Mouse (Mus musculus) fat pad, adult 2 months (tissue): ENCODE measurements around the gene Laptm4a.
"Not testable (repeated sequence)": the region's sequence is repeated elsewhere in the genome, so short reads cannot be mapped to it uniquely, and the experiment has no call there.

Source experiments
- DNase-seq: peaks from one replicate; pipeline ENCODE4 v3.0.0-alpha.2; 2011; ENCODE audit warnings: low read depth, low spot score; ENCODE audit errors: extremely low read depth

Laptm4a gene

DNA sequence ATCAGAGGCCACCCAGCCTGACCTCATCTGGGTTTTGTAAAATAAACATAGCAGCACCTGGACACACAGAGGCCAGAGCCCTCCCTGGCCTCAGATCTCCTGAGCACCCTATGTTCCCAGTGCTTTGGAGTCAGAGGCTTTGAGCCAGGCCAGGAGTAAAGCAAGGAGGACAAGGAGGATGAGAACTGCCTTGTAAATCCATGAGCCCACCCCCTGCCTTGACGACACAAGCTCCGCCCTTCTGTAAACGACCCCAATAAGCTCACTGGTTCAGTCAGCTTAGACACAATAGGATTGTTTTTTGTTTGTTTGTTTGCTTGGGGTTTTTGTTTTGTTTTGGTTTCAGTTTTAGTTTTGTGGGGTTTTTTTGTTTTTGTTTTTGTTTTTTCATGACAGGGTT is 19.0 kb upstream of the Laptm4a start:
- no peak for DNase-seq

DNA sequence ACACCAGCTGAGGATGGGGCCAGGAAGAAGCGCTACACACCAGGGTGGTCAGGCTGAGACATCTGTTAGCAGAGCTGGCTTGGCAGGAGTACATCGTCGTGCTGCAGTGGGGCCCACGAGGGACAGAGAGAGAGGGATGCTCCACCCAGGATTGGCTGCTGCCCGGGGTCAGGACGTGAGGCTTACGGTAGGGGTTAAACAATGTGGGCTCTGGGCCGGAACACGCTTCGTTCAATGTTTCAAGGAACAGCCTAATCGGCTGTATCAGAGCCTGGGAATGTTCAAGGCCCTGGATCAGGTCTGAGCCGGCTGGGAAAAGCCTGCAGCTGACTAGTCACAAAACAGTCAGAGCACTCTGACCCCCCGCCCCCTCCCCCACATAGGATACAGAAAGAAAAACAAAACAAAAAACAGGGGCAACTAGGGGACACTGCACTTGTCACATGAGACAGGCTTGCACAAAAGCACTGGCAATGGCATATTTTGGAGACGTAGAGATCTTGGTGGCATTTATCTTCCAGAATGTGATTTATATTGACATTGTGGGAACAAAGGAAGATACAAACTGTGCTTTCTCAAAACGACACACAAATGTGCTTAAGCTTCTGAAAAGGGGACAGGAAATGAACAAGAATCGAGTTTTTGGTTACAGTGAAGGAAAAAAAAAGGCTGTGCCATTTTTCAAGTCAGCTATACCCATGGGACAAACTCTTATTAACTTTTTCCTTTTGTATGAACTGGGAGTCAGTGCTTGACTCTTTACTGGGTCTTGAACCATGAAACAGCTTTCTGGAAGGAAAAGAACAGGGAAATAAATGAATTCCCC is 8.4 kb upstream of the Laptm4a start:
- no peak for DNase-seq

DNA sequence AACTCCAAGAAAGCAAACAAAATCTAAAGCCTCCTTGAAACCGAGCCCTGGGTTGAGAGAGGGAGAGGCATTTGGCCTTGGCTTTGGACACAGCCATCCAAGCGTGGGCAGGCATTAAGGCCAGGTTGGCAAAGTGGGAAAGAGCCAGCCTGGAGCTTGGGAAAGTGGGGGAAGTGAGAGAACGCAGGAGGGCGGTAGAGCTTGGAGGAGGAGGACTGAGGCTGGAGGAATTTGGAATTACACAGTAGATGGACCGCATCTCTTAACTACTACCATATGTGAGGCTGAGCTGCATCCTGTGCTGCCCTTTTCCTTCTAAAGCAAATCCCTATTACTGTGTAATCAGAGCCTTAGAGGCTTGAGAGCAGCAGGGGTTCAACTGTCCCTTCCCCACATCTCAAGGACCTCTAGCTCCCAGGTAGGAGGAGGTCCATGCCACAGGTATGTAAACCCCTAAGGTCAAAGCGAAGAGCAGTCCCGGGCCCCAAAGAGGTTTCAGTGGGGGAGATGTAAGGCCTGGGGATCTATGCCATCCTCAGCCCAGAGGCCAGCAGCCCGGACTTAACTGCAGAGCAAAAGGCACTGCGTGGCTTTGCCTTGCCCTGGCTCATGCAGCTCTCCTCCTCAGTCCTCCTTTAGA is 7.6 kb upstream of the Laptm4a start:
- DNase-seq: peak; percentile 65

DNA sequence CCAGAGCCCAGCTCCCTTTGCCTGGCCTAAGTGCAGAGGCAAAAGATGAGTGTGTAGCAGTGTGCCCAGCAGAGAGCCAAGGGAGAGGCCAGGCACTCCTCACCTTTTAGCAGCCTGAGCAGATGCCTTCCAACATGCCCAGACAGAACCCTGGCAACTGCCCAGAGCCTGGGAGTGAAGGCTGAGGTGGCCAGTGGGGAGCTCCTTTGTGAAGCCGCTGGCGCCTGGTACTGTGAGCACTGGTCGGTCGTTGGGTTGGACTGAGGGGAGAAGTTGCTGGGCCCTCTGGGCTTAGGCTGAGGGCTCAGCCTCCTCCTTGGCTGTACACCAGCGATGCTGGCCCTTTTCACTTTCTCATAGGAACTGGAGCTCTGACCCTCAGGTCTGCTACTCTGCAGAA is 5.1 kb upstream of the Laptm4a start:
- peak; percentile 50 for DNase-seq

DNA sequence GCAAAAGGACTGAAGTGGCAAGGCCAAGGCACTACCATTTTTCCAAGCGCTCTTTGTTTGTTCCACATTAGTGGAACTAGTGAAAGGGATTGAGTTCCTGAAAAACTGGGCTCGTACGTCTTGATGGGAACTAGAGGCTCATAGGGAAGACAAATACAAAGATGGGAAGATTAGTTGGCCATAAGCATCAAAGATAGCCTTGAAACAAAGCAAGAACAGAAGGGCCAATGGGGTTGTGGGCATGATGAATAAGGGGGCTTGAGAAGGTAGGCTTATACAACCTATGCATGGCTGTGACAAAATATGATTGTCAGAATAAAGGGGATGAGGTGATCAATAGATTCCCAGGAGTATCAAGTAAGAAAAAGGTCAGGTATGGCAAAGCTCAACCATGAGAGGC is 2.2 kb upstream of the Laptm4a start:
- no peak for DNase-seq

DNA sequence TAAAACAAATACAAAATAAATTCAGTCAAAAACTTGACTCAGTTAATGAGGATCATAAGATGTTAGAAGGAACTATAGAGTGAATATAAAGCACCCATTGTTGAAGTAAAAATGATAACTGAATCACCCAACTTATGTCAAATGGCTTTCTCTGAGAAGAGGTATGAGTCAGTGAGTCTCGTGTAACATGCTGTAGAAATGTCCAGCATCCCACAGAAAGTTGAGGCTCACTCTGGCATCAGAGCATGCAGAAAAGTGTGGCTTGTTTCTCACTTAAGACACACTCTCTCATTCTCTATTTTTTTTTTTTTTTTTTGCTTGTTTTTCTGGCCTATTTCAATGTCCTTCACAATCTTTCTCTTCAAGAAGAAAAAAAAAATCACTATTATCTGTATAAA is 469 bp upstream of the Laptm4a start:
- no peak for DNase-seq

DNA sequence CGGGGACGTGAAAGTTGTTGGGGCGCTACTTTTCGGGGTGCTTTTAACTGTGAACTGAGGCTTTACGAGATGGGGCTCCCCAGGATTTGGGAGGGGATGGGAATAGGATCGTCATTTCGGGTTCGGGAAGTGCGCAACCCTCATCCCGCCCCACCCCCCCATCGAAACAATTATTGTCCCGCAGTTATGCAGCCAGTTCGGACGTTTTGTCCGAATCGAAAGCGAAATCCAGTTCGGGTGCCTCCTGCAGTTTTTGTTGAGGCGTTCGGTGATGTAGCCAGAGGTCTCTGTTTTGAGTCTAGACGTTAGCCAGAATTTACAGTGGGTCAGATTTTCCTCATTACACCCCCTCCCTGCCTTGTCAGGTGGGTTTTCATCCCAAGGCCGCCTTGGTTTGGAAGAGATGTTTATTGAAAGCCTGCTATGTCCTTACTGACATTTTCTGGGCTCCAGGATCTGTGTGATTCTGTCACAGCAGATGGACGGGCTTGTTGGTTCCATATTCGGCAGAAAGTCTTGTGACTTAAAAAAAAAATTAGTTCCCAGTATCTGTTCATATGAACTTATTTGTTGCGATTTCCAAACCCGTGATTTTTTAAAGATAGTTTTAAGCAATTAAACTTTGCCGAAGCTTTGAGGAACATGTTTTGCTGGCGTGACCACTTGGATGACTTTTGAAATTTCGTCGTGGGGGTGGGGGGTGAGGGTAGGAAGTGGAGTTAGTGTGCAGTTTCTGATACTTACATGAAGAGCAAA is 1.1 kb downstream of the Laptm4a start:
- no peak for DNase-seq

DNA sequence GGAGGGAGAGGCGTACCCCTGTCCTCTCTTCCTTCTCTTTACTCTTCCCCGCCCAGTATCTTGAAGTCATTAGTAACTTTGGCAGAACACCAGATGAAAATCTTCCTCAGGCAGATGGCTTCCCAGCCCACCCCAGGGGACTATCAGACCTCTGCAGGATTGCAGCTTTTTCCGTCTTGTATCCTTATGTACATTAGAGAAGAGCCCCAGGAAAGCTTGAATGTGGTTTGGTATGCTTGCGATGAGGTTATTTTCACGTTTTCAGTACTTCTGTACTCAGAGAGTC is 1.6 kb downstream of the Laptm4a start:
- DNase-seq: no peak

DNA sequence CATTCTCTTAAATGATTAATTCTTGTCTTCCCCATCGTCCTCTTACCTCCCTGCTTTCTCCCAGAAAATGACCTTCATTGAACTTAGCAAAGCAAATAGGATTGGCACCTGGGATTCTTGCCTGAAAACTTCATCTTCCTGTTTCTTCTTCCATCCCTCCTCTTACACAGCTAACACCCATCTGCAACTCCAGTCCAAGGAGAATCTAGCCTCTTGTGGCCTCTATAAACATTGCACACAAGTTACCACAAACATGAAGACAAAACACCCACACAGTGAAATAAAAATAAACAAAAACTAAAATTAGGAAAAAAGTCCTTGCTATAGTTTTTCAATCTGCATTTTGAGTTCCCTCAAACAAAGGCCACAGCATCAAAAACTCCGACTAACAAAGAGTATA is 2.1 kb downstream of the Laptm4a start:
- DNase-seq: no peak

DNA sequence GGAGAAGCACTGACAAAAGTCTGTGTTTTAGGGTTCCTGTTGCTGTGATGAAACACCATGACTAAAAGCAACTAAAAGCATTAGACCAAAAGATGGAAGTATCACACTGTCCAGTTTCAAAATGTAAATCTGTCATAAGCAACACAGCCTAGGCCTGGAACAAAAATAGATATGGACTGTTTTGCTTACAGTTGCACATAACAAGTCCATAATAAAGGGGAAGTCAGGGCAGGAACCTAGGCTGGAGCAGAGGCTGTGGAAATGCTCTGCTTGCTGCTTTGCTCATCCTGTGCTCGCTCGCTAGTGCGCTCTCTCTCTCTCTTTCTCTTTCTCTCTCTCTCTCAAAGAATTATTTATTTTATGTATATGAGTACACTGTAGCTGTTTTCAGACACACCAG is 6.2 kb downstream of the Laptm4a start:
- DNase-seq: no peak

DNA sequence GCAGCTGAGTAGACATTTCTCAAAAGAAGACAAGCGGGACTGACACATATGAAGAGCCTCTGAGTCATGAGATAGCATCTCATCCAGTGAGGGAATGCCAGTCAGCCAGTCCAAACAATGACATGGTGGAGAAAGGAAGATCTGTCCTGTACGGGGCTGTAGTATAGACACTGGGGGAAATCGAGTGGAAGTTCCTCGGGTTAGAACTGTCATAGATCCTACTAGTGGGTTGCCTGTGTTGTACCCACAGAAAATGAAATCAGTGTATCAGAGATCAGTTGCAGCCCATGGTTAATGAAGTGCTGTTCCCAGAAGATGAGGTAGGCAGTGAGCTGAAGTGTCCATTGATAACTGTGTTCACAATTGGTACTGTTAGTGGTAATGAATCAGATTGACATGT is 7.3 kb downstream of the Laptm4a start:
- no peak for DNase-seq

DNA sequence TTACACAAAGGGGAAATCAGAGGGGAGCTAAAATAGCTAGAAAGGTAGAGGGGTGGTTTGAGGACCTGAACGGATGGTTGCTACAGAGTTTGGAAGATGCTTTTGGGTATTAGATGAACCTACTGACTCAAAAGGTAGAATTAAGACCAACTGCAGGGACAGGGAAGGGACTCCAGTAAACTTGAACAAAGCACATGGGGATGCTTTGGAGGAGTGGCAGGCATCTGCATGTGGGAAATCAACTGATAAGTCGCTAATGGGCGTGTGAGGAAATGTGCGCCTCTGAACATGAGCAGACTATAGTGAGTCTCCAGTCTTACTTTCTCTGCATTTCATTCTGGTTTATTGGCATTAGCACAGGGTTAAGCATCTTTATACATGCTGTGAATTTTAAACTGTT is 9.6 kb downstream of the Laptm4a start:
- no peak for DNase-seq

DNA sequence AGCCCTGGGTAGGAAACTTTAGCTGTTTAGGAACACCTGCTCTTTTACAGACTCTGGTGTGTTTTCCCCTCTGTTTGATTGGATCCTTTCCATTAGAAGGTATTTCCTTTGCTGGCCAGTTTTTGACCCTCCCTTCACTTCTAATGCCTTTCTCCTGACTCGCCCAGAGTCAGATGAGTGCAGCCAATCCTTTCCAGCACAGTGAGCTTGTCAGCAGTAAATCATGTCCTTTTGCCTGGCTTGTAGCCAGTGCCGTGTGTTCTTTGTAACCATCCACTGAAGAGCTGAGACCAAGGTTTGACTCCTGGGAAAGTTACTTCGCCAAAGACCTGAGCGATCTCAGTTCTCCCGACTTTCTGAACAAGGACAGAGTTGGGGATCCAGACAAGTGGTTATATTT is 13.9 kb downstream of the Laptm4a start:
- no peak for DNase-seq

DNA sequence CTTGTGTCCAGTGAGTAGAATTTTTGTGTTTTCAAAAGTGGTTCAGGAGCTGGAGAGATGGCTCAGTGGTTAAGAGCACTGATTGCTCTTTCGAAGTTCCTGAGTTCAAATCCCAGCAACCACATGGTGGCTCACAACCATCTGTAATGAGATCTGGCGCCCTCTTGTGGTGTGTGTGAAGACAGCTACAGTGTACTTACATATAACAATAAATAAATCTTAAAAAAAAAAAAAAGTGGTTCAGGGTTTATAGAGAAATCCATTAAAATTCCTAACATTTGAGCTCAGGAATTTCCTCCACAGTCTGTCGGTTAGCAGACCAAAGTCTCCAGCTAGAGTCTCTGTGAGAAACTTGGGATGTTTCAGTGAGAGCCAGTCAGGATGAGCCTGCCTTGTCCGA is 14.7 kb downstream of the Laptm4a start:
- not testable (repeated sequence) for DNase-seq

DNA sequence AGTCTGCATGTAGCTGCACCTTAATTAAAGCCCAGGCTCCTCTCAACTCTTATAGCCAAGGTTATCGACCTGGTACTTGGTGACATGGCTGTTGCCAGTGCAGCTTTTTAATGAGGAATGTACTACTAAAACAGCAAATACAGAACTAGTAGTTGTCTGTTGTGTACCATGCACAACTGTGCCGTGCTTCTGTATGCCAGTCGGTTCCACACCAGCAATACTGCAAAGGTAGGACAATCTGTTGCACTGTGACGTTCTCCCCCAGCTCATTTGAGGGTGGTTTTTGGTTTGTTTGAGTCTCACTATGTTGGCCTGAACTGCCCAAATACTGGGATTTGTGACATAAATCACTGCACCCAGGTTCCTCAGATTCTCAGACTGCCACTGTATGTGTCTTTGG is 18.0 kb downstream of the Laptm4a start:
- DNase-seq: no peak

DNA sequence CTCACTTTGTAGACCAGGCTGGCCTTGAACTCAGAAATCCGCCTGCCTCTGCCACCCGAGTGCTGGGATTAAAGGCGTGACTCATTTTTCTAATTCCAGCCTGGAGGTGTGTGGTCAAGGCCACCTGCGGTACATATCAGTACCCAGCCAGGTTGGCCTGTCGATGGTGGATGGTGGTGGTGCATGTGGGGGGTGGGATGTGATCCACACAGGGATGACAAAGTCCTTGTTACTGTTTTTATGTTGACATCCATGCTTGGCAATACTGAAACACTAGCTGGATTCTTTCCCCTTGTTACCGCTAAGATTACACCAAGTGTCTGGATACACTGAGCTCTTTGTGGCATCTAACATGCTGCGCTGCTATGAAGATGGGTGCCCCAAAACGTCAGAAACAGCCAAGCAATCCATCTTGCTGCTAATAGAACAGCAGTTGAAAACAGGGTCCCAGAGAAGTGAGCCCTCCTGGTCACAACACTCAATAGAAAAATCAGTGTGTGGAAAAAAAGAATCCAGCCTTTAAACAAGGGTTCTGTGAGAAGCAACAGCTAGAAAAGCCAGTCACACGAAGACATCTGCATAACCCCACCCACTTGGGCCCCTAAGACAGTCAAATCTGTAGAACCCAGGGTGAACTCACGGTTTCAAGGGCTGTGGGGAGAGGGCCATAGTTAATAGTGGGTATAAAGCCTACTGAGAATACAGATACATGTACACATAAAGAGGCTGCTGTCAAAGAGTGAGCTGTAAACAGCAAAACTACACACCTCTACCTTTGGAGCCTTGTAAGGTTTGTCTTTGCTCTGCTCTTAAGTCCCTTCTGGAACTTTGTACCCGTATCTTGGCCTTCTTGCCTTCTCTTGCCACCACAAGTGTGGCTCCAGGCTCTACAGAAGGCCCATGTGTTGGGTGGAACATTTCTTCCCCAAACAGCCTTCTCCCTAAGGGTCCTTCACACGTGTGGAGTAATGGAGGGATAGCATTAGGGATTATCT is 18.8 kb downstream of the Laptm4a start:
- no peak for DNase-seq

DNA sequence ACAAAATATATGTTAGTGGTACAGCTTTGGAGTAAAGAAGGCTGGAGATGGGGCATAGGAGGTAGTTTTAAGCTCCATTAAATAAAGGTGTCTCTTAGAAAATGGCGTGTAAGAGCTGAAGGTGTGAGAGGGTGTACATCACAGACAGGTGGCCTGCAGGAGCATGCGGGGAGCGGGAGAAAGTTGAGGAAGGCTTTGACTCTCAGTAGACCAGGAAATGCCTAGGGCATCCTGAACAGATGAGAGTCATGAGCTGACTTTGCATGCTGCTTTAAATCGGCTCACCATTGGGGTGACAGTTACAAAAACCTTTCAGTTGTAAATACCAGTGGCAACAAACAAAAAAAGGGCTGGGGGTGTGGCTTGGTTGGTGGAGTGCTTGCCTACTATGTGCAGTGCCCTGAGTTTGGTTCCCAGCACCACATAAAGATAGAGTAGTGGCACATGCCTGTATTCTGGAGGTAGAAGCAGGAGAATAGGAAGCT is 19.7 kb downstream of the Laptm4a start:
- DNase-seq: no peak

DNA sequence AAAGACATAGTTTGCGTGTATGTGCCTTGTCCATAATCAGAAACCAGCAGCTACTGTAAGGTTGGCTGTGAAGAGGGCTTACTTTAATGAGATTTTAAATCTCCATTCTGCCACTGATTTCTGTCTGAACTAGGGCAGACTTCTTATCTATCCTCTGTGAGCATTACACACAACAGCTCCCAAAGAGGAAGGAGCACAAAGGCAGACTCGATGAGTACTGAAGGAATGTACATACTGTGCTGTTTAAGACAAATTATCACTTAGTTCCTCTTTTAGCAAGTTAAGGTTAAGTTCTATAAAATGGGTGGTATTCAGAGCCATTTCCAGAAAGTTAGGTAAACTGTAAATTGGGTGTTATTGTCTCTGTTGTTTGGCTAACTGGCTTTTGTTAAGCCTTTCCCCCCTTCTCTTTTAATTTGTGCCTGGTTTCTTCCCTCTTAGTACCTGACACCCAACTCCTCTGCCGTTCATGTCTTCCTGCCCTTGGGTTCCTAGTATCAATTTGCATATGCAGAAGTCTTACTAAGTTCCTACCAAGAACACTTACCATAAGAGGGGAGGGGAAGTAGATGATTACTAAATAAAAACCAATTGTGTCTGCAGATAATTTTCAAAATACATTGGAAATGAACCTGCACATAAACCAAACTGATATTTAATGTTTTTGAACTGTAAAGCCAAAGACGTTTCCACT is 20.4 kb downstream of the Laptm4a start:
- no peak for DNase-seq

DNA sequence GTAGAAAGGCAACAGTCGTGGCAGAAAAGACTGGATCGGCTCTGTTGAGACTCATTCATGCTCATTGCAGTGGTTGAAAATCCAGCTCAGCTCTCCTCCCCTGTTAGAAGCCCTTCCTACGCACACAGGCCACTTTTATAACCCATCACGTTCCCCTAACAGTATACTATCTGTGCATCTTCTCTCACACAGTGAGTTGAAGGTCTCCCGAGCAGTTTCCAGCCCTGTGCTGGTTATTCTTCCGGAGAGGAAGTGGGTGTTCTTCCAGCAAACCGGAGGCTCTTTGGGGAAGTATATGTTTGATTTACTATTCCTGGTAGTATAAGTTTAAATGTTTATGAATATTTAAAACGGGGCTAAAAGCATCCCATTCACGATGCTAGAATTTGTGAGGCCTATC is 25.7 kb downstream of the Laptm4a start:
- DNase-seq: no peak

DNA sequence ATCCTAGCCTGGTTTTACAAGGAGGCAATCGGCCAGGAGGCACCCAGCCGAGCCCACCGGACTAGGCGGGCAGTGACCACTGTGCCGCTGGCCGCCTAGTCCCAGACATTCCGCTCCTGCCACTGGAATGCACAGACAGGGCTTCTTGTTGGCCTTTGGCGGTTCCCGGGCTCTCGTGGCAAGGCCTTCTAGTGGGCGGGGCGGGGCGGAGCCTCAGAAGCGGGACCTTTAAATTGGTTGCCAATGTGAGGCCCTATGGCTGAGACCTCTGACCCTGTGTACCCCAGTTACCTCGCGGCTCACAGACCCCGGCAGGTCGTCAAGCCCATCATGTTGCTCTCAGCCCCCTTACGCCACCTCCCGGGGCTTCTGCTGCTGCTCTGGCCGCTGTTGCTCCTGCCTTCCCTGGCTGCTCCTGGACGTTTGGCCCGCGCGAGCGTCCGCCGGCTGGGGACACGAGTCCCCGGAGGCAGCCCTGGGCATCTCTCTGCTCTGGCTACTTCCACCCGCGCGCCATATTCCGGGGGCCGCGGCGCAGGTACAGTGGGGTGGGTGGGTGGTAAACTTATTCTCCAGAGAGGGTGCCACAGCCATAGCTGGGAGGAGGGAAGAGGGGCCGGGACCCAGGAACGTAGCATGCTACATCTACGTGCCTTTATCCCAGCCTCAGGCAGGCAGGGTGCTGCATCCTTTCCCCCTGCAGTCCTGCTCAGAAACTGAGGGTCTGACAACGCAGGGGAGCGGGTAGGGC is 26.4 kb downstream of the Laptm4a start, which contains the start of gene Matn3:
Gene Matn3, plus strand, starts transcription at position 216 of the 751 bp plus-strand sequence.
- DNase-seq: no peak
